Mouse (Mus musculus) CH12.LX (cell line): Measurements from ENCODE around the gene Actn4. TPM values are rescaled to one million over a fixed set of nuclear protein-coding genes. Genes with fewer than 3 reads are reported as not detected.

ENCODE experiments used
- DNase-seq: peaks from one replicate; pipeline ENCODE4 v3.0.0-alpha.2; 2013; ENCODE audit errors: extremely low read depth
- H3K27ac ChIP-seq: 2 replicates; pipeline ENCODE4 v1.5.1; 2012; ENCODE audit warnings: low read depth, mild to moderate bottlenecking, control low read depth, moderate library complexity; ENCODE audit not compliant: insufficient read depth
- H3K27me3 ChIP-seq: replicated peaks from 2 replicates; pipeline ENCODE3; 2012; ENCODE audit warnings: inconsistent platforms
- H3K36me3 ChIP-seq, 2 experiments: replicated peaks in 1 of 2; 2 replicates each; pipeline versions ENCODE3 to v1.6.1; 2012; ENCODE audit warnings: inconsistent platforms in 1 of 2, low read length in 1 of 2, mild to moderate bottlenecking in 1 of 2, mixed read lengths in 1 of 2, moderate library complexity in 1 of 2; ENCODE audit not compliant: control insufficient read depth in 1 of 2, insufficient read depth in 1 of 2
- H3K4me1 ChIP-seq, 2 experiments: 2 replicates each; pipeline ENCODE4 v1.6.1; 2012; ENCODE audit warnings: inconsistent platforms in 1 of 2, moderate library complexity in 1 of 2; ENCODE audit not compliant: insufficient read depth in 2 of 2, control insufficient read depth in 1 of 2
- H3K4me2 ChIP-seq: 2 replicates; pipeline ENCODE4 v1.6.1; 2012; ENCODE audit warnings: low read depth, mild to moderate bottlenecking, control low read depth; ENCODE audit not compliant: poor library complexity, insufficient read depth, severe bottlenecking
- H3K4me3 ChIP-seq, 3 experiments: fragments of 150-350 bp in 1 of 3; sonication (generic) in 1 of 3; replicated peaks in 1 of 3; 2 replicates each; pipeline versions ENCODE3 to v1.5.1; 2011 to 2012; ENCODE audit warnings: low read depth in 2 of 3, low read length in 2 of 3, mild to moderate bottlenecking in 2 of 3, moderate library complexity in 2 of 3, control low read depth in 1 of 3, improper control_type of control experiment in 1 of 3, inconsistent platforms in 1 of 3, mixed read lengths in 1 of 3; ENCODE audit not compliant: poor library complexity in 1 of 3
- H3K79me2 ChIP-seq: replicated peaks from 2 replicates; pipeline ENCODE4 v1.6.1; 2012; ENCODE audit warnings: mild to moderate bottlenecking, moderate library complexity; ENCODE audit not compliant: control insufficient read depth, poor library complexity, insufficient read depth, severe bottlenecking; ENCODE audit errors: extremely low read depth
- H3K9ac ChIP-seq: 2 replicates; pipeline ENCODE4 v1.6.1; 2012; ENCODE audit warnings: low read depth, mild to moderate bottlenecking, control low read depth, moderate library complexity; ENCODE audit not compliant: insufficient read depth
- H3K9me3 ChIP-seq: replicated peaks from 2 replicates; pipeline ENCODE3; 2012; ENCODE audit warnings: low read length, inconsistent platforms, mixed read lengths
- BHLHE40 ChIP-seq: IDR thresholded peaks from 2 replicates; pipeline ENCODE4 v1.6.1; 2011; ENCODE audit warnings: mild to moderate bottlenecking, low read depth, low read length, improper control_type of control experiment
- CHD2 ChIP-seq: IDR thresholded peaks from 2 replicates; pipeline ENCODE4 v1.6.1; 2011; ENCODE audit warnings: low read length, improper control_type of control experiment
- CTCF ChIP-seq, 2 experiments: IDR thresholded peaks in 1 of 2; conservative IDR thresholded peaks in 1 of 2; 2 replicates each; pipeline ENCODE4 v1.5.1; 2011 to 2012; ENCODE audit warnings: low read depth in 2 of 2, low read length in 2 of 2, improper control_type of control experiment in 1 of 2, inconsistent platforms in 1 of 2, mild to moderate bottlenecking in 1 of 2, moderate library complexity in 1 of 2
- JUN ChIP-seq: IDR thresholded peaks from 2 replicates; pipeline ENCODE4 v1.6.1; 2011; ENCODE audit warnings: low read depth, mild to moderate bottlenecking, low read length, improper control_type of control experiment, moderate library complexity; ENCODE audit not compliant: insufficient read depth
- KAT2A ChIP-seq: IDR thresholded peaks from 2 replicates; pipeline ENCODE4 v1.6.1; 2012; ENCODE audit warnings: low read length, improper control_type of control experiment, inconsistent platforms; ENCODE audit not compliant: insufficient replicate concordance
- MAX ChIP-seq: IDR thresholded peaks from 2 replicates; pipeline ENCODE4 v1.6.1; 2011; ENCODE audit warnings: low read length, improper control_type of control experiment
- MEF2A ChIP-seq: IDR thresholded peaks from 2 replicates; pipeline ENCODE4 v1.6.1; 2014; ENCODE audit warnings: low read depth, mild to moderate bottlenecking, inconsistent platforms, low read length, improper control_type of control experiment, borderline replicate concordance
- NELFE ChIP-seq: IDR thresholded peaks from 2 replicates; pipeline ENCODE4 v1.6.1; 2011; ENCODE audit warnings: low read depth, low read length, improper control_type of control experiment
- NRF1 ChIP-seq: IDR thresholded peaks from 2 replicates; pipeline ENCODE4 v1.6.1; 2014; ENCODE audit warnings: low read depth, mild to moderate bottlenecking, inconsistent platforms, low read length, improper control_type of control experiment, moderate library complexity
- TCF12 ChIP-seq: IDR thresholded peaks from 2 replicates; pipeline ENCODE4 v1.6.1; 2014; ENCODE audit warnings: low read depth, mild to moderate bottlenecking, inconsistent platforms, low read length, improper control_type of control experiment
- USF2 ChIP-seq: conservative IDR thresholded peaks from 2 replicates; pipeline ENCODE4 v1.6.1; 2011; ENCODE audit warnings: low read depth, low read length, improper control_type of control experiment
- ZC3H11A ChIP-seq: IDR thresholded peaks from 2 replicates; pipeline ENCODE4 v1.6.1; 2012; ENCODE audit warnings: low read depth, mild to moderate bottlenecking, inconsistent platforms, low read length, improper control_type of control experiment
- dilution Hi-C: fragments of 300-500 bp; cut with MboI; formaldehyde crosslinking; loops from 2 replicates; pipeline ENCODE4 v1.14.3; 2020; ENCODE audit warnings: low sequenced_read_pairs; ENCODE audit not compliant: extremely low pct_unique_long_range_greater_than_20kb, extremely low pct_ligation_motif_present
- in situ Hi-C: fragments of 300-500 bp; cut with MboI; formaldehyde crosslinking; loops from 3 replicates; pipeline ENCODE4 v1.14.3; 2019; ENCODE audit warnings: low sequenced_read_pairs, low pct_ligation_motif_present, low pct_unique_long_range_greater_than_20kb, mixed read lengths
- polyA plus RNA-seq: library from polyadenylated mRNA; unstranded; fragments of >175 nt; gene quantifications from 2 replicates; pipeline ENCODE4 v1.2.1, GENCODE M21; 2012; ENCODE audit warnings: low read depth; ENCODE audit not compliant: insufficient read length
- total RNA-seq, 2 experiments: library from RNA; depleted of rRNA; stranded (reverse); fragments of 300-350 nt in 1 of 2; fragments of >200 nt in 1 of 2; gene quantifications; 2 replicates each; pipeline ENCODE4 v1.2.3; 2012 to 2014

Gene Actn4
- total and polyA plus RNA-seq, 3 experiments = 56.9 to 145 (median 63.4) TPM

DNA sequence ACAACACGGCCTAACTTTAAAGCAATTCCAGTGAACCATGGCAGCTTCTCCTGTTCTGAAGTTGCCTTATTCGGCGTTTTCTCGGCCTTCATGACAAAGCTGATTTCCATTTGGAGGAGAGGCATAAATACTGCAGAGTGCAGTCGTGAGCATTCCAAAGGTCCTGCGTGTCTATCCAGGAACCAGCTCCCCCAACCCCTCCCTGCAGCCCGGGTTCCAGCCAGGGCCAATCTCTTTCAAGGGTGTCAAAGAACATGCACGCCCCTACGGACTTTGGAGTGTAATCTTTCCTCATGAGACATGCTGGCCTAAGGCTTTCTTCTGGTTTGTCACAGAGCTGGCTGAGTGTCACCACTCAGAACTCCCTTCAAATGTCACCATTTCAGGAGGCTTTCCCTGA, 36.8 kb downstream of the Actn4 start:
- DNase-seq = no peak
- Histone ChIP-seq H3K4me1 (peaks cover 2 to 45% of the 10 kb centered on the region in 2 experiments; a peak in 3 of 4 replicates), H3K9me3 (no peaks in the 10 kb centered on the region), H3K9ac (no peak overlapping the region), H3K4me3 (no peak overlapping the region), H3K27ac (no peak overlapping the region), H3K79me2 (peaks cover 2% of the 10 kb centered on the region), H3K4me2 (no peak overlapping the region), H3K27me3 (no peaks in the 10 kb centered on the region), H3K36me3 (peaks cover 4 to 75% of the 10 kb centered on the region in 2 experiments)
- dilution Hi-C loops (no loop called here), in situ Hi-C loops (no loop called here)
- TF ChIP-seq KAT2A (no peak), USF2 (no peak), NRF1 (no peak), ZC3H11A (no peak), MEF2A (no peak), CHD2 (no peak), TCF12 (no peak), MAX (no peak), JUN (no peak), BHLHE40 (no peak), NELFE (no peak)

DNA sequence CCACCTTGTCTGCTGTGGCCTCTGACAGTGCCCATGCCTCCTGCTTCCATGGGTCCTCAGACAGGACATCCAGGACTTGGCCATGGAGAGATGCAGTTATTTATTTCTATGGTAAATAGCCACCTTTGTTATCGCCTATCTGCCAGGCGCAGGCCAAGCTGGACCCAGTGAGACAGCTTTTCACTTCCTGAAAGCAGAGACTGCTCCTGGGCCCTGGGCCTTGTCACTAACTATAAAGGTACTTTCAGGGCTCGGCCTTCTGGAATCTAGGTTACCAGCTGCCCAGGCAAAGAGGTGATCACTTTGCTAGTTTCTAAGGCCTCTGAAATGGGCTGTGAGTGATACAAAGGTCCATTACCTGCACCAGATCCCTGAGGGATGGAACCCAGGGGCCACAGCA, 37.3 kb downstream of the Actn4 start:
- no peak overlapping the region for H3K9ac ChIP-seq

DNA sequence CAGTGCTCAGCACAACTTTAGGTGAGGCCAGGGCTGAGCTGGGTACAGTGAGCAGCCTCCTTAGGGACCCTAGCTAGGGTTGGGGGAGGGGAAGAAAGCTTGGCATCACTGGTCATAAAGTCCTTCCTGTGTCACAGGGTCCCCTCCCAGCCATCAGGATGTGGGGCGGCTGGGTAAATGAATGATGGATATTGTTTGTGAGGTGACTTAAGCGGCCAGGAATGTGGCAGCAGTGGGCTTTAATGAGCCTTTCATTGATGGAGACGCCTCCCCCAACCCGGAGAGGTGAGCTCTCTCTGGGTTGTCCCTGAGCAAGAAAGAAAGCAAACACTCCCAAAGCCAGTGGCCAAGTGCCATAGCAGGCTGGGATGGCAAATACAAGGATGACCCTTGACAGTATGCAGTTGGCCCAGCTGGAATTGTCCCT, 38.3 kb downstream of the Actn4 start:
- in situ Hi-C loops = no loop called here
- Histone ChIP-seq H3K36me3 (peaks cover 6 to 75% of the 10 kb centered on the region in 2 experiments), H3K27me3 (no peaks in the 10 kb centered on the region), H3K4me2 (no peak overlapping the region), H3K4me1 (peaks cover 2 to 53% of the 10 kb centered on the region in 2 experiments; a peak in 3 of 4 replicates), H3K79me2 (peaks cover 2% of the 10 kb centered on the region), H3K9me3 (no peaks in the 10 kb centered on the region), H3K9ac (no peak overlapping the region), H3K4me3 (no peak overlapping the region), H3K27ac (no peak overlapping the region)
- dilution Hi-C loops = no loop called here
- no peak for DNase-seq
- no peak for TF ChIP-seq KAT2A
- no peak for TF ChIP-seq USF2

More for the DNA sequence above, 37.3 kb downstream of the Actn4 start:
- TF ChIP-seq CTCF (conservative IDR thresholded peaks at IDR 0.05 in 1 of 2, IDR thresholded peaks at IDR 0.05 in 1 of 2; ENCODE audit: low read depth in 2 of 2, low read length in 2 of 2) = no peak
- dilution Hi-C loops = no loop called here
- Histone ChIP-seq H3K4me1 (peaks cover 2 to 47% of the 10 kb centered on the region in 2 experiments; a peak in 3 of 4 replicates), H3K27me3 (no peaks in the 10 kb centered on the region), H3K4me2 (no peak overlapping the region), H3K9me3 (no peaks in the 10 kb centered on the region), H3K36me3 (peaks cover 4 to 75% of the 10 kb centered on the region in 2 experiments), H3K27ac (no peak overlapping the region), H3K4me3 (no peak overlapping the region), H3K79me2 (peaks cover 2% of the 10 kb centered on the region)
- in situ Hi-C loops = no loop called here
- DNase-seq = no peak
